Mouse (Mus musculus): ENCODE data around the gene Cpa1.

DNA sequence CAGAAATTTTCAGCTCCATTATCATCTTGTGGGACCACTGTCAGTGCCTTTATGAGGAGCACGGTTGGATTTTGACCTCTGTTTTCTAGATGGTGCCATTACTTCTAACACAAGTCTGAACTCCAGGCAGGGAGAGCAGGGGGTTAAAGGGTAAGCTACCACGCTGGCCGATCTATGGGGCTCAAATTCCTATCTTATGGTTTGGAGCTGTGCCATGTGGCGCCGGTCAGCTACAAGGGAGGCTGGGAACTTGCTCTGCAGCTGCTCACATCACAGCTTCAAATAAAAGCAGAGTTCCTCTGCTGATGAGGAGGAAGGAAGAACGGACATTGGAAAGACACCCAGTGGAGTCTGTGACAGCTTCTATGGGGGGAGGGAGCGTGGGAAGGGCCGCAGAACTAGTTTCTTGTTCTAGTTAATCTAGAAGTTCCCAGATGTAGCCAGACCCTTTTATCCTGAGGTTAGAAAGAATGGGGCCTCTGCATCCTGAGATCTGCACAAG lies 3.6 kb upstream of the Cpa1 start:
- no peak for TF ChIP-seq POLR2A (IDR thresholded peaks at IDR 0.05; ENCODE audit: insufficient read depth, low read depth, low read length)
- no peak for TF ChIP-seq CTCF (IDR thresholded peaks at IDR 0.05; ENCODE audit: insufficient read depth, low read depth, low read length)

All from olfactory bulb, adult 2 months (tissue).